Mouse (Mus musculus) kidney, adult 2 months (tissue): ENCODE measurements around the gene Gm10306.

ENCODE experiments used
- CTCF ChIP-seq: fragments of 200-500 bp; conservative IDR thresholded peaks from 2 replicates; pipeline ENCODE4 v1.5.1; 2011; ENCODE audit warnings: low read depth, mild to moderate bottlenecking, control low read depth, low read length, moderate library complexity, mixed read lengths; ENCODE audit not compliant: insufficient read depth, insufficient read length
- POLR2A ChIP-seq: fragments of 200-500 bp; IDR thresholded peaks from one replicate; pipeline ENCODE4 v1.6.1; 2011; ENCODE audit warnings: low read depth, low read length, control low read depth

GRCm38 (mm10) chr4:94529448-94529847 is 26.9 kb upstream of the Gm10306 start:
- no peak for TF ChIP-seq CTCF
- no peak for TF ChIP-seq POLR2A
